Mouse (Mus musculus) G1E (cell line): Measurements from ENCODE around the gene 1700037C18Rik.

Source experiments
- CTCF ChIP-seq: IDR thresholded peaks from 2 replicates; pipeline ENCODE4 v1.5.1; 2012; ENCODE audit warnings: low read depth, low read length, inconsistent platforms, mixed read lengths
- GATA1 ChIP-seq: IDR thresholded peaks from 2 replicates; pipeline ENCODE4 v1.6.1; 2012; ENCODE audit warnings: borderline replicate concordance, low read length, inconsistent platforms, mixed read lengths
- GATA2 ChIP-seq: IDR thresholded peaks from 2 replicates; pipeline ENCODE4 v1.6.1; 2012; ENCODE audit warnings: low read depth, low read length, inconsistent platforms, borderline replicate concordance
- POLR2AphosphoS5 ChIP-seq: IDR thresholded peaks from 2 replicates; pipeline ENCODE4 v1.6.1; 2012; ENCODE audit warnings: low read depth, low read length, inconsistent platforms; ENCODE audit not compliant: insufficient replicate concordance
- TAL1 ChIP-seq: conservative IDR thresholded peaks from 2 replicates; pipeline ENCODE4 v1.6.1; 2012; ENCODE audit warnings: low read depth, low read length, inconsistent platforms, mixed read lengths

GRCm38 (mm10) chr16:3951141-3951540 lies 42.7 kb upstream of the 1700037C18Rik start:
- no peak for TF ChIP-seq CTCF
- TF ChIP-seq GATA1 = no peak
- no peak for TF ChIP-seq TAL1
- TF ChIP-seq GATA2 = no peak
- no peak for TF ChIP-seq POLR2AphosphoS5
